ENCODE assay signal across 17 mouse cellular contexts in the genomic region with DNA sequence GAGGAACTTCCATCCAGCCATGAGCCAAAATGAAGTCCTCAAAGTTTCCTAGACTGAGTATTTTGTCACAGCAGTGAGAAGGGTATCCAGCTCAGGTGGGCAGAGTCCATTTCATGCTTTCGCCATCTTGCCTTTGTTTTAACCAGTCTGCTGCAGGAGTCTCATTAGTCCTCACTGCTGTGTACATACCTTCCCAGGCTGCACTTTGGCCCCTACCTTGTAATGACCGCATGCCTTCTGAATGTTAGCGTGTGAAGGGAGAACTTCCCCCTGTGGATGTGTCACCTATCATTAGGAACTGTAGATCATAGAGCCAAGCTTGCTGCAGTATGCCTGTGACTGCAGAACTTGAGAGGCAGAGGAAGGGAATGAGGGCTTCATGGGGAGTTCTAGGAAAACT.
"Had no signal": no experiment of that assay in that cellular context is flagged by ENCODE, and none has a peak within 500 bp of the region (broad histone marks: within the 10 kb centered on the region; RNA-seq: fewer than 3 reads in every experiment).

No protein-coding gene starts in this region.

- H3K27ac ChIP-seq: kidney, embryonic 15.5 days; limb, embryonic 10.5 days; limb, embryonic 13.5 days; liver, embryonic 12.5 days; liver, embryonic 15.5 days; lung, embryonic 15.5 days had no signal

- H3K4me2 ChIP-seq: kidney, embryonic 15.5 days; limb, embryonic 13.5 days; liver, embryonic 12.5 days; liver, embryonic 15.5 days; lung, embryonic 15.5 days; midbrain, embryonic 11.5 days had no signal

- H3K27me3 ChIP-seq: kidney, embryonic 15.5 days; limb, embryonic 13.5 days; liver, embryonic 12.5 days; liver, embryonic 15.5 days; lung, embryonic 15.5 days; megakaryocyte, embryonic 14.5 days had no signal

- H3K4me1 ChIP-seq: limb, embryonic 13.5 days; liver, embryonic 12.5 days; liver, embryonic 15.5 days; megakaryocyte, embryonic 14.5 days had no signal

- H3K9me3 ChIP-seq: kidney, embryonic 15.5 days; limb, embryonic 10.5 days; limb, embryonic 13.5 days; liver, embryonic 12.5 days; liver, embryonic 15.5 days; lung, embryonic 15.5 days; megakaryocyte, embryonic 14.5 days had no signal

- DNase-seq: kidney, adult 11 months; kidney, adult 8-10 months; kidney, postnatal 4 days; liver; lung, adult 18-20 months; lung, postnatal 10 days; lung, postnatal 36 days; midbrain, embryonic 14.5 days; thymus, postnatal 25 days had no signal

- H3K9ac ChIP-seq: kidney, embryonic 15.5 days; limb, embryonic 13.5 days; liver, embryonic 12.5 days; liver, embryonic 15.5 days; lung, embryonic 15.5 days had no signal

- H3K36me3 ChIP-seq: kidney, embryonic 15.5 days; limb, embryonic 10.5 days; limb, embryonic 13.5 days; liver, embryonic 12.5 days; liver, embryonic 15.5 days; lung, embryonic 15.5 days had no signal

- H3K4me3 ChIP-seq: kidney, embryonic 15.5 days; limb, embryonic 10.5 days; limb, embryonic 13.5 days; liver, embryonic 12.5 days; liver, embryonic 15.5 days; lung, embryonic 15.5 days; megakaryocyte, embryonic 14.5 days had no signal

- ATAC-seq: liver, embryonic 12.5 days had no signal
